Mouse (Mus musculus) thymus, postnatal 0 days (tissue): ENCODE data around the gene Znfx1. TPM values are rescaled to one million over a fixed set of nuclear protein-coding genes. Genes with fewer than 3 reads are reported as not detected.
"Not testable (repeated sequence)": the region's sequence is repeated elsewhere in the genome, so short reads cannot be mapped to it uniquely, and the experiment has no call there.

Experiments used
- DNase-seq: peaks from one replicate; pipeline ENCODE4 v3.0.0-alpha.2; 2015; ENCODE audit warnings: low spot score
- polyA plus RNA-seq: library from polyadenylated mRNA; unstranded; fragments of >200 nt; fragmentation: Nextera tagmentation; extraction: Ambion mirVana; gene quantifications from 2 replicates; pipeline ENCODE4 v1.2.1, GENCODE M21; 2015

Gene Znfx1
- polyA plus RNA-seq, 1 experiment from 2014 or later = 10.5 TPM

DNA sequence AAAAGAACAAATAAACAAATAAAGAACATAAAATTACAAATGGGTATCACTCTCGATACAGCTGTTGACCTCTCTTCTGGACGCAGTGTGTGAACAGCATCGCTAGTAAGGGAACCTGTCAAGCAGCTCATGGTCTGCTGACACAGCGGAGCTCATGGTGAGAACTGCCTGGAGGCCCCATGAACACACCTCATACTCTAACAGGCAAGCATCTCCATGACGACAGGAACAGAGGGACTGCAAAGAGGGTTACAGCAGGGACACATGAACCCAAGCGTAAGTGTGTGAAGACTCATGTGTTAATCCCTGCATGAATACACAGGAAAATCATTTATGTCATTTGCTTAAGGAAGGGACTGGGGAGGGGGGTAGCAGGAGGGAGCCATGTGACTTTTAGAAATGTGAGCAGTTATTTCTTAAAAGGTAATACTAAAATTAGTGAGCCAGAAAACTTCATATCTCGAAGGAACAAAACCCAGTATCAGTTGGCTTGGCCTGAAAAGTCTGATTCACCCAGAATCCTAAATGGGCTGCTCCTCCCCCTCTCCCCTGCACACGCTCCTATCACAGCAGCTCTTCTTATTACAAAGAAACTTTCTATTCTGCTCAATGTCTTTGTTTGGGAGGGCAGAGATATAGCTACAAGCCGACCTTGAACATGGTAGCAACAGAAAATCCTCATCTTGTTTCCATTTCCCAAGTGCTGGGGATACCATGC is 9.5 kb downstream of the Znfx1 start:
- no peak for DNase-seq

DNA sequence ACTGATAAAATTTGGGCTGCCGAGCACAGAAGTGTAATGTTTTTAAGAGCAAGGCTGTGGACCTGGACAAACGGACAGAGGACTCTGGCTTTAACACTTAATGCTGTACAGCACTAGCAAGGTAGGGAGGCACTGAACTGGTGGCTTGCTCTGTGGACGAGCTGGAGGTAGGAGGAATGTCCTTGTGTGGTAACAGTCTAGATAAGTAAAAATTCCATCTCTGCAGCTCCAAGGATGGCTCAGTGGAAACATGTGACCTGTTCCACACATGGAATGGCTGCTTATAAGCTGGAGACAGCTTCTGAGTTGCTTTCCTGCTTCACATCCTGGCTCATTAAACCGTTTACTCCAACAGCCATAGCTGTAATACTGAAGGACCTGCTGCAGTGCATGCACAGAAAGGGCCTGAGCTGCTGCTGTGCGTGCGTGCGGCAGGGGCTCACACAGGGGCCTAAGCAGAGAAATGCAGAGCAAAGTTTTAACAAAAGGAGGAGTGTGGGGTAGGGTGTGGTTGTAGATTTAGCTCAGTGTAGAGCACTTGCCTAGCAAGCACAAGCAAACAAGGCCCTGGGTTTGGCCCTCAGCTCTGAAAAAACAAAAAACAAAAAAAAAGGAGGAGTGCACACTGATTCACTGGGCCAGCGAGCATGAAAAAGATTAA is 14.0 kb downstream of the Znfx1 start:
- no peak for DNase-seq

DNA sequence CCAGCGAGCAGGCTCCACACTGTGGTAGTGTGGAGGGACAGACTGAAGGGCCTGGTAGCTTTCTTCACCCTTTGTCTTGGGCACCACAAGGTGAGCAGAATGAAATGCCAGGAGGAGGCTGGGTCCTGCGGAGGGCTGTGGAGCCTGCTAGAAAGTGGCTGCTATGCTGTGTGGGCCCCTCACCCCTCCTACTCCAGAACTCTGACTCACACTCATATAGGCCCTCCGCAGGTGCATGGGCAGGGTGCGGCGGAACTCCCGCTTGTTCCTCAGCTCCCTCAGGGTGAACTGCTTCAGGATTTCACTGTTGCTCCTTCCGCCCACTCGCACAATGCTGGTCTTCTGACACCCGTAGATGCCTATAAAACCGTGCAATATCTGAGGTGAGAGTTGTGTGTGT is 14.6 kb downstream of the Znfx1 start:
- no peak for DNase-seq

DNA sequence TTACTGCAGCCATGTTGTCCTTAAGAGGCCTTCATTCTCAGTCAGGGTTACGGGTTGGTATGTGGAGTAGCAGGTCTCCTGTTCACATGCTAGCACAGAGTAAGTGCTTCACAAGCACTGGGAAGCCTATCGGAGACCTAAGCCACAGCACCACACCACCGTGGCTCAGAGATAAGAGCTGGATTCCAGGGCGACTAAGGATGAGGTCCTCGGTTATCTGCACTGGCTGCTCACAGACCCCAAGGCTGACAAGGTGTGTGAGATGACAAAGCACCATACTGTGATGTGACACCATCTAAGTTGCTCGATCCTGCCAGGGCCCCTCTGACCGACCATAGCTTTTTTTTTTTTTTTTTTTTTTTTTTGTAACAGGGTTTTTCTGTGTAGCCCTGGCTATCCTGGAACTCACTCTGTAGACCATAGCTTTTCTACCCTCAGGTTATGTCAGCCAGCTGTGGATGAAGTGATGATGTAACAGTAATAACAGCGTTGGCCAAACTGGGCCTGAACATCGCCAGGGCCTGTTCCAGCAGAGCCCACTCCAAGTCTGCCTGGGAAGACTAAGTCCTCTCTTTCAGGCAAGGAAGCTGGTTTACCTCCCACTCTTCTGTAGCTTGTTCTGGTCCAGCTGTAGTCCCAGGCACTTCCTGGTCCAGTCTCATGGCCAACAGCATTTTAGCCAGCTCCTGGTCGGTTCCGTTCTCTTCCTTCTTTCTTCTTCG is 19.3 kb downstream of the Znfx1 start:
- no peak for DNase-seq

DNA sequence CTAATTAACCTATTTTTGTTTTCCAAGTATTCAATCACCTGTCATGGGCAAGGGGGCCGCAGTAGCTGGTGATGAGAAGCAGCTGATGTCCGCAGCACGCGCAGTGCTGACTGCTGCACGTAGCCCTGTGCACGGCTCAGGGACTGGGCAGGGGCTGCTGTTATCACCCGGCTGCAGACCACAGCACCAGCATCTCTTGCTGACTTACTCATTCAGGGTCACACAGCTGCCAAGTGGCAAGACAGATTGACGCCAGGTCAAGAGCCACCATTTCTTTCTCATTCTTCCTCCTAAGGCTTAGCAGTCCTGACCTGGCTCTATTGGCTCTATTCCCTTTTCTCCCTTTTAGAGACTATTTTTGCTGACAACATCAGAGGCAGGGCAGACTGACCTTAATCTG is 23.4 kb downstream of the Znfx1 start:
- DNase-seq = no peak

DNA sequence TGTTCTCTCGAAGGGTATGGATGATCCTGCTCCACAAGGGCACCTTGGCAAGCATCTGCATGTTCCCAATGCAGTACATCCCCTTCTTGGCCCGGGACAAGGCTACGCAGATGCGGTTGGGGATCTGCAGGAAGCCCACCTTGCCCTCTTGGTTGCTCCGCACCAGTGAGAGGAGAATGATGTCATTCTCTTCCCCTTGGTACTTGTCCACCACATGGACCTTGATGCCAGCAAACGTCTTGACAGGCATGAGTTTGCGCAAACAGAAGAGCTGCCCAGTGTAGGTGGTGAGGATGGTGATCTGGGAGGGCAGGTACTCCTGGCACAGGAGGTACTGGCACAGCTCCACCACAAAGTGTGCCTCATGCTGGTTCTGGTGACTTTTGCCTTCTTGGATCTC is 24.1 kb downstream of the Znfx1 start:
- DNase-seq = no peak

DNA sequence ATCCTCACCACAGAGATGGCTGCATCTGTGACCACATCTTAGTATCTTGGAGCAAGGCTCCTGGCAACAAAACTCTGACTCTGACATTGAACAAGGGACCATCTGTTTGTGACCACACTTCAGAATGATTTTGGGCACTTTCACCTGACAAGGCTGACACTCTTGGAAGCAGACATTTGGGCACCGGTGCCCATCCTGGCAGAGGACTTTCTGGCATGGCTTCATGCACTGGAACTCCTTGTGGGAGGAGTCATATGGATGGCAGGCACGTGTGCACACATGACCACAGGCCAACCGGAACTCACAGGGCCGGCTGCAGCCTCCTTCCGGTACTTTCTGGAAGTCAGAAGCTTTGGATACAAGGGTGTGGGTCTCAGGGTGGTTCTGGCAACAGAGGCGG is 24.5 kb downstream of the Znfx1 start:
- no peak for DNase-seq

DNA sequence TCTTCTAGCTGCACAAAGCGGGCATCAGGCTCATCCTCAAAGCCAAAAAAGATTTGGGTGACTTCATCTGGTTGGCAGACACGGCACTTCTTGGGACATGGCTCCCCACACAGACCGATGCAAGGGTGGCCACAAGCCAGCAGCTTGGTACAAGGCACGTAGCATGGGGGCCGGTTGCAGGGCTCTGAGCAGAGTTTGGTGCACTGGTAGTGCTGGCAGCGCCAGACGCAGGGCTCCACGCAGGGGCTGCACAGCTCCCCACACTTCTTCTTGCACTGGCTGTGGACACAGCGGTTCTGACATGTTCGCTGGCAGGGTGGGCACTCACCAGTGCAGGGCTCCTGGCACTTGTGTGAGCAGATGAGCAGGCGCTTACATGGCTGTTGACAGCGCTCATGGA is 25.1 kb downstream of the Znfx1 start:
- DNase-seq = no peak

DNA sequence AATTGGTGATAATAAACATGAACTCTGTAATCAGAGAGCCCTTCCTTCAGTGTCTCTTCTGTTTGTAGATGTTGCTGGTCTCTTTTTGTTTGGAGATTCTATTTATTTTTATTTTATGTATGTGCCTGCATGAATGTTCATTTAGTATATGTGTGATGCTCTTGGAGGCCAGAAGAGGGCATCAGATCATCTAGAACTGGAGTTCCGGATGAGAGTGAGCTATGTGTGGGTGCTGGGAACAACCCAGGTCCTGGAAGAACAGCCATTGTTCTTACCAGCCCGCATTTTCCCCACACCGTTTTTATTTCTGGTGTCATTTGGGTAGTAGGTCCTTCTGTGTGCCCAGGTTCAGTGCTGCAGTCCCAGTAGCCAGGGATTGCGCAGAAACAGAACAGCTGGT is 32.3 kb downstream of the Znfx1 start:
- DNase-seq = no peak

DNA sequence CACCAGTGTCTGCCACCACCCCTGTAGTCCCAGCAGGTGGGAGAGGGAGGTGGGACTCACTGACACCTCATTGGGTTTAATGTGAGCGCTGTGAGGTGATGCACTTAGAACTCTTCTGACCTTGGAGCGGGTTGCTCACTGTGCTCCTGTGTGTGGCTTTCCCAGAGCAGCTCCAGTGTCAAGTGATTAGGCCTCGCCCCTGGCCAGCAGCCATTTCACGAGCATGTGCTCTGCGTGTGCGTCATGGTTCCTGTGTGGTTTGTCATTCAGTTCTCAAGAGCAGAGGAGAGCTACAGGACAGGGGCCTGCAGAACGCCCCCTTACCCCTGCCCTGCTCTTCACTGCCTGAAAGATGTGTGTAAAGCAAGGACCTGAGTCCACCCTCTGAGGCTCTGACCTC is 34.3 kb downstream of the Znfx1 start:
- no peak for DNase-seq

DNA sequence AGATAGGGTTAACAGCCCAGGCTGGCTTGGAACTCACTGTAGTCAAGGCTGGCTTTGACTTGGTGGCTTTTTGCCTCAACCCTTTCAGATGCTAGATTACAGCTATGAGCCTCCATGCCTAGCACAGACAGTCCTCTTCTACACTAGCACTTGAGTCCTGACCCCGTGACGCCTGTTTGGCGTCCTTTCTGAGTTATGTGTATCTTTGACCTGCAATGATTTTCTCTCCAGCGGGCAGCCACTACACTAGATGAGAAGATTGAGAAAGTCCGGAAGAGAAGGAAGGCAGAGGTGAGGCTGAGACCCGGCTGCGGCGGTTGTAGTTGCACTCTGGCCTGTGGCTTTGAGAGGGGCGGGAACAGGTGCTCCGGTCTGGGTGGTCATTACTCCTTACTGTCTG is 43.4 kb downstream of the Znfx1 start:
- no peak for DNase-seq

DNA sequence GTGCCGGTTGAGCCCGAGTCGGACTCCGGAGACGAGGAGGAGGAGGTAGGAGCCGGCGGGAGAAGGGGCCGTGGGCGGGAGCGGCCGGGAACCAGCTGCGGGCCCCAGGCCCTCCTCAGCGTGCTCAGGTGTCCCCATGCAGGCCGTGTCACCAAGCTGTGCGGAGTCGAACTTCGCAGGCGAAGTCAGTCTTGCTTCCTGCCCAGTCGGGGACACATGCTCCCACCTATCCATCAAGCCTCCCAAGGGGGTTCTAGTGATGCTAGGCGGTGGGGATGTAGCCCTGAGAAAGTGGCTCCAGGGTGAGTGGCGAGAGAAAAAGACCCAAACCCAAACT is 47.5 kb downstream of the Znfx1 start:
- no peak for DNase-seq

DNA sequence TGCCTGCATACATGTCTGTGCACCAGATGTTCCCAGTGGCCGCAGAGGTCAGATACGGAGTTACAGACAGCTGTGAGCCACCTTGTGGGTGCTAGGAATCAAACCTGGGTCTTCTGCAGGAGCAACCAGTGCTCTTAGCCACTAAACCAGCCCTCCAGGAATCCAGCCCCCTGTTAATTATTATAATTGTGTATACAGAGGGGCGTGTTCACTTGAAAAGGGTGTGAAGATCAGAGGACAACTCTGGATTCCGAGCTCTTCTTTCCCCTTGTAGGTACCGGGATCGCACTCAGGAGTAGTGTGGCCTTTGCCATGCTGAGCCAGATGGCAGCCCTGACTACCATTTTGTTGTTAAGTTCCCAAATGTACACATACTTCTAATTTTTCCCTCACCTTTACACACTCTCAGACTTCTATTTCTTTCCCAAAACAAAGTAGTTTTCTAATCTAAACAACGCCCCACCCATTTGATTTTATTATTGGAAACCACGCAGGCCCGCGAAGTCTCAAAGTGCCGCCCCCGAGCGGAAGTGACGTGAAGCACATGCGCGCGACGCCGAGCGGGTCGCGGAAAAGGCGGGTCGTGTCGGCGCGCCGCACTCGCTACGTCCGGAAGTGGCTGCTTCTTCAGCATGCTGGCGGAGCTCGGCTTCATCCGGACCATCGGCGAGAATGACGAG is 48.0 kb downstream of the Znfx1 start, which contains the start of gene Ddx27:
Gene Ddx27 (plus strand): TSS at position 492 of the 680 bp plus-strand sequence.
- peak; percentile 95 for DNase-seq

DNA sequence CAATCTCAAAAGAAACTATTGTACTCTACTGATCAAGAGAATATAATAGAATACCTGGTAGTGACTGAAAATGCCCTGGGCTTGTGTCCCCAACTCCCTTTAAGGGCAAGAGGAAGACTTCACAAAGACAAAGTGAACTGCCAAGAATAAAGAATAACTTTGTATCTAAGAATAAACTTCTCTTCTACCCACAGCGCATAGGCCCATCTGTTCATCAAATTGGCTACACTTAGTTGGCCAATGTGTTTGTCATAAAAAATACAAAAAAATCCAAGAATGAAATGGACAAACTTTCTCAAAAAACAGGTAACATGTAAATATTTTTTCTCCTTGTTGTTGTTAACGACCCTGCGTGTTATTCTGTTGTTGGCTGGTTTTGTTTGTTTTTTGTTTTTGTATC is 52.3 kb downstream of the Znfx1 start:
- no peak for DNase-seq

DNA sequence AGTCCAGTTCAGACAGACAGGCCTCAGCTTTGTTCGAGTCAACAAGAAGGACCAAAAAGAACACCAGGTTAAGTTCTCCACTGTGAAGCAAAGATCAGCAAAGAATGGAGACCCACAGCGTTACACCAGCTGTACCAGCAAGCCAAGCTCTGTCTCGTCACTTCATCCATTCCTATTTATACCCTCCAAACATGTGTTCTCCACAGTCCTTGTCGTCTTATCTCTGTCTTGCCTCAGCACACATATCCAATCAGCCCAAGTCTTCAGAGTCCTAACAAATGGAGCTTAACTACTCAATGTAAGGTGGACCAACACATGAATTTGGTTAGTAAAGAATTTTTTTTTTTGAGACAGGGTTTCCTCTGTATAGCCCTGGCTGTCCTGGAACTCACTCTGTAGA is 53.3 kb downstream of the Znfx1 start:
- DNase-seq = no peak

DNA sequence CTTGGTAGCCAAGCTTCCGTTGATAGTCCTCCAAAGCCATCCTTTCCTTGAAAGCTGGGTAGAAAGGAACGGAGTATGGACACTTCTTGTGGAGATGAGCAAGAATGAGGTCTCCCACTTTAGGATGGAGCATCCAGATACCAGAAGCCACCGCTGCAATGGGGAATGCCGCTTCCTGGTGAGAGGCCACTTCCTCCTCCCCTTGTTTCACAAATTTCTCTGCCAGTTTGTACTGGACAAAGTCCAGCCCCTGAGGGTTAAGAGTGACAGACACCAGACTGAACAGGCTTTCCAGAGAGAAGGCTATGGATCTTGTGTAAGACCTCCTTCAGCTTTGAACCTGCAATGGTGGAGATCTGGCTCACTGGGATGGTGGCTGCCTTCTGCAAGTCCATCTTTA is 55.2 kb downstream of the Znfx1 start:
- not testable (repeated sequence) for DNase-seq

DNA sequence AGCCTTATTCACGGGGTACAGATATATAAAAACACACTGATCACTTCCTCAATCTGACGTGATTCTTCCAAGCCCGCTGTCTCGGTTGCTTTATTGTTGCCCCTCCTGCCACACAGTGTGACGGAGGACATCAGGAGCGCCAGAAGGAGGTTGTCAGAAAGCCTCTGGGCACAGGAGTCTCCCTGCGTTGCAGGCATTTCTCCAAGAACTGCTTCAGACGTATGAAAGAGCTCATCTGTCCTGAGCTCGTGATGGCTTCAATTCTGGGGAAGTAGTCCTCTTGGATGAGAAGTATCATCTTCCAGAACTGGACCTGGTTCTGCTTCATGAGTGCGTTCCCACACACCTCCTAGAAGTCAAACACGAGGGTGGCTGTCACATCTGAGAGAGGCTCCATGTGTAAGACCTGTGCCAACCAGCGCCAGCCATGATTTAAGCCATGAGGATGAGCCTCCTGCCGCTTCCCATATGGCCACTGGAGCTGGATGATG is 55.8 kb downstream of the Znfx1 start:
- DNase-seq = no peak

DNA sequence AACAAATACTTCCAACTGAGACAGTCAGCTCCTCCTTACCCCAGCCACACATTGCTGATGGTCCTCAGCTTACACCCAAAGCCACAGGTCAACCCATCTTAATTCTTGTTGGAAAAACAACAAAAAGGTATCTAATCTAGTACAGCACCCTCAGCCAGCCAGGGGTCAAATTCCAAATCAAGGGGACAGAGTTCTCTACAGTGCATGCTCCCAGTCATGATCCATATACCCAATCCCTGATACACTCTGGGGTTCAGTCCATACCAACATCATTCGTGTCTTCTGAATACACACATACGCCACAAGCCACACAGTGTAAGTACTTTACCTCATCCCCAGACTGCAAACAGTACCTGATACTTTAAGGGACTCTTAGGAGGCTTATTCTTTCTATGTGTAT is 56.5 kb downstream of the Znfx1 start:
- no peak for DNase-seq

DNA sequence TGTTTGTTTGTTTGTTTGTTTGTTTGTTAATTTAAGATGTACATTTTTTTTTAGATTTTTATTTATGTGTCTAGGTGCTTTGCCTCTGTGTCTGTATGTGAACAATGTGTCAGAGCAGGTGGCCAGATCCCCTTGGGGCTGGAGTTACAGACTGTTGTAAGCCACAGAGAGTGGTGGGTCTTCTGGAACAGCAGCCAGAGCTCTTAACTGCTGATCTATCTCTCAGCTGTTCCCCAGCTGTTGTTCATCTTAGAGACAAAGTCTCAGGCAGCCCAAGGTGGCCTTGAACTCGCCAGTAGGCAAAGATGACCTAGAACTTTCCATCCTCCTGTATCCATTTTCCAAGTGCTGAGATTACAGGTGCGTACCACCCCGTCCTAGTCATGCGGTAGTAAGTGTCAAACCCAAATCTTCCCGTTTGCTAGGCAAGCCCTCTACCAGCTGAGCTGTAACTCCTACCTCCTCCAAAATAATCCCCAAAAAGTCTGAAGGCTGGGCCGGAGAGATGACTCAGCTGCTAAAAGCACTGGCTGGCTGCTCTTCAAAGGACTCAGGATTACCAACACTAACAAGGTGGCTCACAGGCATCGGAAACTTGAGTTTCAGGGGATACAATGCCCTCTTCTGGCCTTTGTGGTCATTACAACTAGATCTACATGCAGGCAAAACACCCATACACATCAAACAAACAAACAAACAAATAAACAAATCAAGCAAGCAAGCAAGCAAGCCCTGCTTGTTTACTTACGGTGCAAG is 58.5 kb downstream of the Znfx1 start:
- DNase-seq = peak; percentile 84

DNA sequence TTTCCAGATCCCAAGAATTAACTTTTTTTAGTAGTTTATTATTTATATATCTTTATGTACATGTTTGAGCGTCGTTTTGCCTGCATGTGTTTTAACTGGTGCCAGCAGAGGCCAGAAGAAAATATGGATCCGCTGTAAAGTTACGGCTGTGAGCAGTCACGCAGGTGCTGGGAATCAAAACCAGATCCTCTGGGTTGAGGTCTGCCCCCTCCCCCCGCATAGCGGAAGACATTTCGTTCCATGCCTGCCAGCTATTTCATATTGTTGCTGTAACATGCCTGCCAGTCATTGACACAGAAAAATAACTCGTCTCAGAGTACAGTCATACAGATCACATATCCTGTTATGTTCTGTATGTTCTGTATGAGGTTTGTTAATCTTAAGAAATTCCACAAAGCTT is 61.3 kb downstream of the Znfx1 start:
- no peak for DNase-seq

DNA sequence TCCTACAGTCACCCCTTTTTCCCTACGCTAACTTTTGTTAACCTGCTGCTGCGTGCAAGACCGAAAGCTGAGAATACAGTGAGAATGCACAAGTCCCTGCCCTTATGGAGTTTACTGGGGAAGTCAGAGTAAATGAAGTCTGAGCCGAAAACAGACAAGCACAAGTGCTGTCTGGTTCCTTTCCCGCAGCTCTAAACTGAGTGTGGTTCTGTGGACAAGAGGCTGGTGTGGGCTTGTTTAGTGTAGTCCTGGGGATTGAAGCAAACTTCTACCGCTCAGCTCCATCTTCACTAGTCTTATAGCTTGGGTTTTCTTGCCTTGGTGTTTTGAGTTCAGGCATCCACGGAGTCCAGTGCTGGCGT is 66.3 kb downstream of the Znfx1 start:
- no peak for DNase-seq
